Mouse (Mus musculus): ENCODE data around the gene Hyal3.

The Hyal3 gene

DNA sequence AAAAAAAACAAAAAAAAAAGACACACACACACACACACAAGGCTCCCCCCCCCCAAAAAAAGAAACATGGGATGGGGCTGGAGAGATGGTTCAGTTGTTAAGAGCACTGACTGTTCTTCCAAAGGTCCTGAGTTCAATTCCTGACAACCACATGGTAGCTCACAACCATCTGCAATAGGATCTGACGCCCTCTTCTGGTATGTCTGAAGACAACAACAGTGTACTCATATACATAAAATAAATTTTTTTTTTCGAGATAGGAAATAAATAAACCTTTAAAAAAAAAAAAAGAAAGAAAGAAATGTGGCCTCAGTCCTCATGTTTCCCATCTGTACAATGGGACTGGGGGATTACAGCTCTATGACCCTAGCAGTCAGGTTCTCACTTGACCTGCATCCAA, 36.8 kb downstream of the Hyal3 start:
- ATAC-seq (ENCODE audit: low TSS enrichment) = no peak

DNA sequence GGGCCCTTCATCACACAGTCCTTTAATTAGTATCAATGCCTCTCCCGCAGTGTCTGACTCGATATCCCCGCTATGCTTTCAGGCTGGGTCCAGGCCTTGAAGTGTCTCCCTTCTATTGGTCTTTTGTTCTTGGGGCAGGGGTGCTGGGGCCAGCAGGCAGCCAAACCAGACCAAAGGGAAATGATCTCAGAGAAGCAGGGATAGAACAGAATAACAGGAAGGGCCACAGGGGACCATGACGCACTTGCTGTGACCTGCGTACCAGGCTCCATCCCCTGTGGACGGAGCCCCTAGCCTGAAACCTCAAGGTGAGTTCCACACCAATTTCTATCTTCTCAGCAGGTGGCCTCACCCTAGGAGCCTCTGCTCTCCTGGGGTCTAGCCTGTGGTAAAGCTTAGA, 37.5 kb downstream of the Hyal3 start:
- ATAC-seq (ENCODE audit: low TSS enrichment) = no peak

- ATAC-seq (ENCODE audit: low TSS enrichment) = no peak
Measured at GRCm38 (mm10) chr9:107618778-107619545, 38.3 kb downstream of the Hyal3 start.

DNA sequence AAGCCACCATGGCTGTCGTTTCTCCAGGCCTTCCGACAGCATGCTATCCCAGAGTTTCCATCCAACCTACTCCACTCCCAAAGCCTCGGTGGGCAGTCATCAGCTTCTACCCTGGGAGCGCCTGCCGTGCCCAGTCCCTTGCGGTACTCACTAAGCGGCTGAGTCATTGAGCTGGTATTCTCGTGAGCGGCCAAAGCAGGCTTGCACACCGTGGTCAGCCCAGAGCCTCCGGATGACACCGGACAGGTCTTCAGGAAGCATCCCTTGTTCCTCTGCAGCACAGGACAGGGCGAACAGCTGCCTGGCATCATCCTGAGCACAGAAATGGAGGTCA, 38.9 kb downstream of the Hyal3 start:
- no peak for ATAC-seq (ENCODE audit: low TSS enrichment)

DNA sequence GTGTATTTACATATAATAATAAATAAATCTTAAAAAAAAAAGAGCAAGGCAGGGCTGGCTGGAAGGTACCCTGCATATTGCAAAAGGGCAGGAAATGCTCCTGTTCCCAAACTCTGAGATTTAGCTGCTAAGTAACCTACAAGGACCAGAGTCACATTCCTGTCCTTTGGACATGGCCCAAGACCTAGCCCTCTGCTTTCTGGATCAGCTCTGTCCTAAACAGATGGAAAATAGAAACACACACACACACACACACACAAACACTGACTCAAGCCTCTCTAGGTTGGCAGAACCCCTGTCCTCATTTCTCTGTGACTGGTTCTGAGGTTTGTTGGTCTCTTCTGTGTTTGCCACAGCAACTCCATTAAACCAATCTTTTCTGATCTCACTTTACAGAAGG, 40.3 kb downstream of the Hyal3 start:
- ATAC-seq (ENCODE audit: low TSS enrichment) = no peak

GRCm38 (mm10) chr9:107624539-107624938, 43.9 kb downstream of the Hyal3 start:
- ATAC-seq (ENCODE audit: low TSS enrichment) = no peak

GRCm38 (mm10) chr9:107624951-107625350, 44.3 kb downstream of the Hyal3 start:
- ATAC-seq (ENCODE audit: low TSS enrichment) = 0 out of 2 replicates have a peak, but pooled peaks have one; percentile 24

GRCm38 (mm10) chr9:107625351-107626128, 44.9 kb downstream of the Hyal3 start:
- ATAC-seq (ENCODE audit: low TSS enrichment) = no peak

- ATAC-seq (ENCODE audit: low TSS enrichment) = peak; percentile 11; the same call in 1 of the 2 replicates
Measured at GRCm38 (mm10) chr9:107626158-107626843, 45.7 kb downstream of the Hyal3 start.

- ATAC-seq (ENCODE audit: low TSS enrichment) = peak; percentile 22; the same call in 1 of the 2 replicates
Measured at GRCm38 (mm10) chr9:107626844-107627277, 46.2 kb downstream of the Hyal3 start.

- no peak for ATAC-seq (ENCODE audit: low TSS enrichment)
Measured at GRCm38 (mm10) chr9:107627387-107628255, 47.0 kb downstream of the Hyal3 start.

- ATAC-seq (ENCODE audit: low TSS enrichment) = no peak
Measured at GRCm38 (mm10) chr9:107628721-107629410, 48.2 kb downstream of the Hyal3 start.

- ATAC-seq (ENCODE audit: low TSS enrichment) = no peak
Measured at GRCm38 (mm10) chr9:107629411-107629730, 48.8 kb downstream of the Hyal3 start.

DNA sequence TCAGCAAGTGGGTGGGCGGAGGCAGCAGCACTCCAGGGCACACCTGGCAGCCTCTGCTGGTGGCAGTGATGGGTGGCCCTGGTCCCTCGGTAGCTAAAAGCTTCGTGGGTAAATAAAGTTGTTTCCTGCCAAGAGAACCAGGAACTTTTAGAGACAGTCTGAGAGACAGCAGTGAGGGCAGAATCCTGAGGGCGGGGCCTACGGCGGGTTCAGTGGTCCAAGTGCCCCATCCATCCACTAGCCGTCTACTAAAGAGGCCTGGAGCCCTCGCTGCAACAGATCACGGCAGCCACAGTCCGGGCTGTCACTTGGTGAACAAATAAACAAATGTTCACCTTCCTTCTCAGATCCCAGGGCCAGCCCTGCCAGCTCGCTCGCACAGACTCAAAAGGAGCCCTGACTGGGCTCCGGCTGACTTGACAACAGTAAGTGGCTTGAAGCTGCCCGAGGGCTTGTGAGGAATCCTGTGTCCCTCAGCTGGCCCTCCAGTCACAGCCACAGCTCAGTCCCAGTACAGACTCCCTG, 49.3 kb downstream of the Hyal3 start:
- no peak for ATAC-seq (ENCODE audit: low TSS enrichment)

GRCm38 (mm10) chr9:107630576-107630975, 50.0 kb downstream of the Hyal3 start:
- ATAC-seq (ENCODE audit: low TSS enrichment) = no peak

DNA sequence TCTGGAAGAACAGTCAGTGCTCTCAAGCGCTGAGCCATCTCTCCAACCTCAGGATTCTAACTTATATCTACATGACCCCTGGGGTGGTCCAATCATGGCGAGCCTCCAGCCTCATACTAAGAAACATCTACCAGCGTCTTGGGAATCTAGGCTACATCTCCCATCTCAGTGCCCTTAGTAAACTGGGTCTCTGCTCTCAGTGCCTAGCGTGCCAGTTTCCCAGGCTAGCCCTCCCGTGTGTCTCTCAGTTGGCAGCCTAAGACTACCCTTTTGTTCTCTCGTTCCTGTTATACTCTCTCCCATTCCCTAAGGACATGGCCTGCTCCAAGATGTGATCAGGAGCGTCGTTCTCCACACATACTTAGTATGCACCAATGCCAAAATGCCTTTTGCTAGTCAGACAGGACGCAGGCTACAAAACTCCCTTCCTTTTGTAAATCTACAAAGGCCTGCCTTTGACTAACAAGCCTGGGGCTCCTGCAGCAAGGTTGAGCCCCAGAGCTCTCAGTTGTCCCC, 50.8 kb downstream of the Hyal3 start:
- no peak for ATAC-seq (ENCODE audit: low TSS enrichment)

- no peak for ATAC-seq (ENCODE audit: low TSS enrichment)
Measured at GRCm38 (mm10) chr9:107631861-107632260, 51.2 kb downstream of the Hyal3 start.

- no peak for ATAC-seq (ENCODE audit: low TSS enrichment)
Measured at GRCm38 (mm10) chr9:107632478-107632877, 51.9 kb downstream of the Hyal3 start.

- ATAC-seq (ENCODE audit: low TSS enrichment) = peak; percentile 51
Measured at GRCm38 (mm10) chr9:107633091-107633660, 52.6 kb downstream of the Hyal3 start.
